Mouse (Mus musculus): ENCODE measurements around the gene Cdc37l1.

DNA sequence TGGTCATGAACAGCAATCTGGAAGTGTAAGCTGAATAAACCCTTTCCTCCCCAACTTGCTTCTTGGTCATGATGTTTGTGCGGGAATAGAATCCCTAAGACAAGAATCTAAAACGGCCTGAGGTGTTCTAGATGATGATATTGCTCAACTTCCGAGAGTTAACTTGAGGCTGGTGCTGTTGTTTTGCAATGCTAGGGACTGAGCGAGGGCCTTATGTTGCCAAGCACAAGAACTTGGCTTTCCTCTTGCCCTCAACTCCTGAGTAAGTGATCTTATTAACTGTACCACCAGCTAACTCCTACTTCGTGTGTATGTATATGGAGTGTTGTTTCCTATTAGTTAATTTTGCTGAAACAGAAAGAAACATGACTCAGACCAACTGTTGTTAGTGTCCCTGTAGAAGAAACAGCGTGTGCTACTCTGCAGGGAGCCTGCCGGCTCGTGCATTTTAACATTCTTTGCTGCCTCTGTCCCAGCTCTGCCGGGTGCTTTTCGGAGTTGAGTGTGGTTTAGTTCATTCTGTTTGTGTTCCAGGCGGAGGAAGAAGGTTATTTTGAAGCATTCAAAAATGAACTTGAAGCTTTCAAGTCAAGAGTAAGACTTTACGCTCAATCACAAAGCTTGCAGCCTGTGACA lies 21.3 kb downstream of the Cdc37l1 start:
- TF ChIP-seq CTCF (IDR thresholded peaks at IDR 0.05; ENCODE audit: insufficient read depth, low read length): no peak
- no peak for TF ChIP-seq POLR2A (IDR thresholded peaks at IDR 0.05; ENCODE audit: borderline replicate concordance, extremely low read depth, low read depth, low read length)
